Mouse (Mus musculus) thymus, postnatal 25 days (tissue): Measurements from ENCODE around the gene Kirrel3.

Experiments used
- DNase-seq: peaks from one replicate; pipeline ENCODE4 v3.0.0; 2022

The Kirrel3 gene

GRCm38 (mm10) chr9:34754523-34755097, 268.9 kb downstream of the Kirrel3 start:
- no peak for DNase-seq

GRCm38 (mm10) chr9:34756055-34756454, 270.4 kb downstream of the Kirrel3 start:
- no peak for DNase-seq

- no peak for DNase-seq
These were observed 273.2 kb downstream of the Kirrel3 start for GRCm38 (mm10) chr9:34758925-34759324.

- no peak for DNase-seq
These were observed 274.8 kb downstream of the Kirrel3 start for GRCm38 (mm10) chr9:34760521-34760920.

GRCm38 (mm10) chr9:34766792-34767623, 281.3 kb downstream of the Kirrel3 start:
- DNase-seq = no peak

- DNase-seq = no peak
These were observed 283.3 kb downstream of the Kirrel3 start for GRCm38 (mm10) chr9:34768961-34769360.

- no peak for DNase-seq
These were observed 285.3 kb downstream of the Kirrel3 start for GRCm38 (mm10) chr9:34770951-34771350.

GRCm38 (mm10) chr9:34771401-34771800, 285.7 kb downstream of the Kirrel3 start:
- DNase-seq = no peak

GRCm38 (mm10) chr9:34772022-34772437, 286.3 kb downstream of the Kirrel3 start:
- DNase-seq = no peak

- no peak for DNase-seq
These were observed 295.7 kb downstream of the Kirrel3 start for GRCm38 (mm10) chr9:34781356-34781755.

GRCm38 (mm10) chr9:34787915-34788314, 302.2 kb downstream of the Kirrel3 start:
- DNase-seq = no peak

GRCm38 (mm10) chr9:34795226-34795625, 309.5 kb downstream of the Kirrel3 start:
- DNase-seq = no peak

- DNase-seq = no peak
These were observed 312.1 kb downstream of the Kirrel3 start for GRCm38 (mm10) chr9:34797688-34798339.

- no peak for DNase-seq
These were observed 316.0 kb downstream of the Kirrel3 start for GRCm38 (mm10) chr9:34801662-34802061.

GRCm38 (mm10) chr9:34806854-34807253, 321.2 kb downstream of the Kirrel3 start:
- no peak for DNase-seq

GRCm38 (mm10) chr9:34809993-34810513, 324.4 kb downstream of the Kirrel3 start:
- DNase-seq = no peak

- no peak for DNase-seq
These were observed 332.8 kb downstream of the Kirrel3 start for GRCm38 (mm10) chr9:34818325-34818976.

- DNase-seq = no peak
These were observed 338.8 kb downstream of the Kirrel3 start for GRCm38 (mm10) chr9:34824358-34825088.

GRCm38 (mm10) chr9:34825089-34825400, 339.4 kb downstream of the Kirrel3 start:
- no peak for DNase-seq

- no peak for DNase-seq
These were observed 339.8 kb downstream of the Kirrel3 start for GRCm38 (mm10) chr9:34825402-34826008.

- DNase-seq = no peak
These were observed 345.0 kb downstream of the Kirrel3 start for GRCm38 (mm10) chr9:34830696-34831095.

- DNase-seq = no peak
These were observed 351.1 kb downstream of the Kirrel3 start for GRCm38 (mm10) chr9:34836801-34837200.
